Mouse (Mus musculus): Measurements from ENCODE around the gene Smarcd3.
"Not testable (repeated sequence)": the region's sequence is repeated elsewhere in the genome, so short reads cannot be mapped to it uniquely, and the experiment has no call there.

Smarcd3 gene

GRCm38 (mm10) chr5:24555335-24555734 is 68.9 kb downstream of the Smarcd3 start:
- not testable (repeated sequence) for DNase-seq (ENCODE audit: low spot score in 2 of 2)

GRCm38 (mm10) chr5:24553621-24554244 is 70.5 kb downstream of the Smarcd3 start:
- no peak for DNase-seq (ENCODE audit: low spot score in 2 of 2)

GRCm38 (mm10) chr5:24551317-24551688 is 72.9 kb downstream of the Smarcd3 start:
- no peak for DNase-seq (ENCODE audit: low spot score in 2 of 2)

- peak in 1 of 2 experiments; percentile 41 for DNase-seq (ENCODE audit: low spot score in 2 of 2)
These were observed 73.5 kb downstream of the Smarcd3 start for GRCm38 (mm10) chr5:24550598-24551316.

GRCm38 (mm10) chr5:24542643-24543042 is 81.6 kb downstream of the Smarcd3 start:
- DNase-seq (ENCODE audit: low spot score in 2 of 2), result no peak

- no peak for DNase-seq (ENCODE audit: low spot score in 2 of 2)
These were observed 83.1 kb downstream of the Smarcd3 start for GRCm38 (mm10) chr5:24541144-24541569.
